Mouse (Mus musculus) midbrain, embryonic 10.5 days (tissue): ENCODE results near the gene Trim44. TPM values are rescaled to one million over a fixed set of nuclear protein-coding genes. Genes with fewer than 3 reads are reported as not detected.

ENCODE experiments used
- DNase-seq: peaks from one replicate; pipeline ENCODE4 v3.0.0-alpha.2; 2017; ENCODE audit warnings: low spot score
- H3K27ac ChIP-seq: fragments of 300-500 bp; sonication (generic); replicated peaks from 2 replicates; pipeline ENCODE4 v1.5.1; 2016; ENCODE audit warnings: mild to moderate bottlenecking
- H3K27me3 ChIP-seq: fragments of 300-500 bp; sonication (generic); 2 replicates; pipeline ENCODE4 v1.6.1; 2016; ENCODE audit warnings: low read depth, mild to moderate bottlenecking; ENCODE audit not compliant: poor library complexity, severe bottlenecking
- H3K36me3 ChIP-seq: fragments of 300-500 bp; sonication (generic); 2 replicates; pipeline ENCODE4 v1.6.1; 2016; ENCODE audit warnings: mild to moderate bottlenecking, moderate library complexity
- H3K4me1 ChIP-seq: fragments of 300-500 bp; sonication (generic); 2 replicates; pipeline ENCODE4 v1.6.1; 2016
- H3K4me3 ChIP-seq: fragments of 300-500 bp; sonication (generic); 2 replicates; pipeline ENCODE4 v1.5.1; 2016; ENCODE audit warnings: mild to moderate bottlenecking, moderate library complexity
- H3K9me3 ChIP-seq: fragments of 300-500 bp; sonication (generic); replicated peaks from 2 replicates; pipeline ENCODE4 v1.6.1; 2016; ENCODE audit warnings: mild to moderate bottlenecking
- WGBS: fragments of 180-500 bp; shearing (Covaris S2); methylation state at CpG from one replicate; pipeline ENCODE4 v1.1.7; 2016; 5-methylcytosine and 5-hydroxymethylcytosine counted together
- polyA plus RNA-seq: library from polyadenylated mRNA; unstranded; fragments of >200 nt; fragmentation: Nextera tagmentation; extraction: Ambion mirVana; gene quantifications from 2 replicates; pipeline ENCODE4 v1.2.1, GENCODE M21; 2016

Gene Trim44
- polyA plus RNA-seq, 1 experiment from 2014 or later: 22.2 TPM

GRCm38 (mm10) chr2:102291533-102291932 lies 116.1 kb downstream of the Trim44 start:
- DNase-seq: no peak
- H3K27ac ChIP-seq: no peak overlapping the region
- no peak overlapping the region for H3K4me3 ChIP-seq
- 89% methylated on average over 2 of the region's 2 CpGs for WGBS
- H3K27me3 ChIP-seq: no peaks in the 10 kb centered on the region
- H3K9me3 ChIP-seq: no peaks in the 10 kb centered on the region
- H3K36me3 ChIP-seq: no peaks in the 10 kb centered on the region
- H3K4me1 ChIP-seq: peaks cover 10% of the 10 kb centered on the region

- Histone ChIP-seq H3K27ac (no peak overlapping the region), H3K9me3 (no peaks in the 10 kb centered on the region), H3K27me3 (no peaks in the 10 kb centered on the region), H3K36me3 (no peaks in the 10 kb centered on the region), H3K4me1 (peaks cover 6% of the 10 kb centered on the region), H3K4me3 (no peak overlapping the region)
- WGBS: 74% methylated on average over 5 of the region's 5 CpGs
- DNase-seq: peak; percentile 47
These were observed 117.6 kb downstream of the Trim44 start for GRCm38 (mm10) chr2:102290041-102290440.

- Histone ChIP-seq H3K4me1 (no peaks in the 10 kb centered on the region), H3K9me3 (no peaks in the 10 kb centered on the region), H3K36me3 (no peaks in the 10 kb centered on the region), H3K4me3 (no peak overlapping the region), H3K27ac (no peak overlapping the region), H3K27me3 (no peaks in the 10 kb centered on the region)
- DNase-seq: no peak
- WGBS: 96% methylated on average over 5 of the region's 5 CpGs
These were observed 119.0 kb downstream of the Trim44 start for GRCm38 (mm10) chr2:102288676-102289075.

GRCm38 (mm10) chr2:102287369-102287768 lies 120.3 kb downstream of the Trim44 start:
- DNase-seq: no peak
- no peaks in the 10 kb centered on the region for H3K9me3 ChIP-seq
- H3K4me3 ChIP-seq: no peak overlapping the region
- no peak overlapping the region for H3K27ac ChIP-seq
- H3K27me3 ChIP-seq: no peaks in the 10 kb centered on the region
- no peaks in the 10 kb centered on the region for H3K4me1 ChIP-seq
- WGBS: 63% methylated on average over 3 of the region's 3 CpGs
- H3K36me3 ChIP-seq: no peaks in the 10 kb centered on the region

GRCm38 (mm10) chr2:102282081-102282480 lies 125.5 kb downstream of the Trim44 start:
- H3K4me1 ChIP-seq: peaks cover 9% of the 10 kb centered on the region
- no peak overlapping the region for H3K27ac ChIP-seq
- no peaks in the 10 kb centered on the region for H3K27me3 ChIP-seq
- whole genome bisulfite sequencing: 83% methylated on average over 7 of the region's 7 CpGs
- no peaks in the 10 kb centered on the region for H3K36me3 ChIP-seq
- no peak for DNase-seq
- no peak overlapping the region for H3K4me3 ChIP-seq
- no peaks in the 10 kb centered on the region for H3K9me3 ChIP-seq

GRCm38 (mm10) chr2:102279779-102280178 lies 127.8 kb downstream of the Trim44 start:
- Histone ChIP-seq H3K4me1 (peaks cover 17% of the 10 kb centered on the region), H3K27ac (no peak overlapping the region), H3K9me3 (no peaks in the 10 kb centered on the region), H3K27me3 (no peaks in the 10 kb centered on the region), H3K4me3 (no peak overlapping the region), H3K36me3 (no peaks in the 10 kb centered on the region)
- 71% methylated on average over 7 of the region's 7 CpGs for WGBS
- no peak for DNase-seq

- H3K9me3 ChIP-seq: no peaks in the 10 kb centered on the region
- peaks cover 17% of the 10 kb centered on the region for H3K4me1 ChIP-seq
- no peaks in the 10 kb centered on the region for H3K27me3 ChIP-seq
- no peaks in the 10 kb centered on the region for H3K36me3 ChIP-seq
- H3K27ac ChIP-seq: no peak overlapping the region
- DNase-seq: no peak
- 38% methylated on average over 1 of the region's 1 CpGs for WGBS
- no peak overlapping the region for H3K4me3 ChIP-seq
These were observed 129.7 kb downstream of the Trim44 start for GRCm38 (mm10) chr2:102277946-102278345.

- peaks cover 17% of the 10 kb centered on the region for H3K4me1 ChIP-seq
- WGBS: 89% methylated on average over 7 of the region's 7 CpGs
- DNase-seq: no peak
- H3K4me3 ChIP-seq: no peak overlapping the region
- H3K27ac ChIP-seq: no peak overlapping the region
- H3K27me3 ChIP-seq: no peaks in the 10 kb centered on the region
- no peaks in the 10 kb centered on the region for H3K9me3 ChIP-seq
- H3K36me3 ChIP-seq: no peaks in the 10 kb centered on the region
These were observed 134.3 kb downstream of the Trim44 start for GRCm38 (mm10) chr2:102273280-102273679.

- no peak overlapping the region for H3K4me3 ChIP-seq
- 66% methylated on average over 13 of the region's 13 CpGs for WGBS
- H3K36me3 ChIP-seq: no peaks in the 10 kb centered on the region
These were observed 139.9 kb downstream of the Trim44 start for GRCm38 (mm10) chr2:102267582-102268339.

GRCm38 (mm10) chr2:102266911-102267310 lies 140.7 kb downstream of the Trim44 start:
- no peak for DNase-seq
- 92% methylated on average over 3 of the region's 3 CpGs for whole genome bisulfite sequencing
- H3K4me3 ChIP-seq: no peak overlapping the region
- no peaks in the 10 kb centered on the region for H3K36me3 ChIP-seq
- no peaks in the 10 kb centered on the region for H3K9me3 ChIP-seq
- H3K27me3 ChIP-seq: no peaks in the 10 kb centered on the region
- no peaks in the 10 kb centered on the region for H3K4me1 ChIP-seq
- no peak overlapping the region for H3K27ac ChIP-seq

More at GRCm38 (mm10) chr2:102267582-102268339, 139.9 kb downstream of the Trim44 start:
- no peak overlapping the region for H3K27ac ChIP-seq
- H3K4me1 ChIP-seq: no peaks in the 10 kb centered on the region
- H3K9me3 ChIP-seq: no peaks in the 10 kb centered on the region
- DNase-seq: no peak
- no peaks in the 10 kb centered on the region for H3K27me3 ChIP-seq

- no peaks in the 10 kb centered on the region for H3K36me3 ChIP-seq
- 0 out of 2 replicates have a peak overlapping the region, but pooled peaks have one; percentile 1 for H3K27ac ChIP-seq
- WGBS: 21% methylated on average over 13 of the region's 13 CpGs
- no peaks in the 10 kb centered on the region for H3K9me3 ChIP-seq
- H3K4me3 ChIP-seq: peak overlapping the region; percentile 30
- peak; percentile 24 for DNase-seq
- H3K27me3 ChIP-seq: peaks cover 46% of the 10 kb centered on the region
- peaks cover 22% of the 10 kb centered on the region for H3K4me1 ChIP-seq
These were observed 148.5 kb downstream of the Trim44 start for GRCm38 (mm10) chr2:102259139-102259538.

- peaks cover 22% of the 10 kb centered on the region for H3K4me1 ChIP-seq
- H3K27me3 ChIP-seq: peaks cover 46% of the 10 kb centered on the region
- H3K36me3 ChIP-seq: no peaks in the 10 kb centered on the region
- no peak for DNase-seq
- no peaks in the 10 kb centered on the region for H3K9me3 ChIP-seq
- H3K27ac ChIP-seq: no peak overlapping the region
- 28% methylated on average over 8 of the region's 8 CpGs for WGBS
- peak overlapping the region; percentile 30 for H3K4me3 ChIP-seq
These were observed 148.9 kb downstream of the Trim44 start for GRCm38 (mm10) chr2:102258682-102259081.

GRCm38 (mm10) chr2:102257964-102258605 lies 149.5 kb downstream of the Trim44 start:
- Histone ChIP-seq H3K27me3 (peaks cover 46% of the 10 kb centered on the region), H3K4me3 (peak overlapping the region; percentile 26), H3K9me3 (no peaks in the 10 kb centered on the region), H3K36me3 (no peaks in the 10 kb centered on the region), H3K4me1 (peaks cover 22% of the 10 kb centered on the region), H3K27ac (no peak overlapping the region)
- peak; percentile 28 for DNase-seq
- WGBS: 5% methylated on average over 12 of the region's 12 CpGs
